Mouse (Mus musculus) stomach, postnatal 0 days (tissue): ENCODE measurements around the gene Mst1.

Experiments used
- CTCF ChIP-seq: IDR thresholded peaks from 2 replicates; pipeline ENCODE4 v1.5.1; 2016; ENCODE audit warnings: antibody characterized with exemption, low read depth, mild to moderate bottlenecking, moderate library complexity
- EP300 ChIP-seq: optimal IDR thresholded peaks from 2 replicates; pipeline ENCODE3; 2016; ENCODE audit warnings: antibody characterized with exemption

GRCm38 (mm10) chr9:108126436-108127180 lies 46.4 kb downstream of the Mst1 start:
- TF ChIP-seq EP300 = no peak
- TF ChIP-seq CTCF = no peak
